Mouse (Mus musculus) adrenal gland, adult 8-10 months (tissue): ENCODE measurements around the gene Eed. TPM values are rescaled to one million over a fixed set of nuclear protein-coding genes. Genes with fewer than 3 reads are reported as not detected.

Source experiments
- DNase-seq: peaks from one replicate; pipeline ENCODE4 v3.0.0; 2022
- total RNA-seq, 4 experiments: library from RNA; stranded (reverse); gene quantifications; 2 replicates each; pipeline ENCODE4 v1.2.4; 2022

Eed gene
- total RNA-seq, 4 experiments from 2014 or later: 44.8 to 61.1 (median 52.2) TPM

GRCm38 (mm10) chr7:89980133-89980484 is 674 bp downstream of the Eed start:
- DNase-seq: no peak

DNA sequence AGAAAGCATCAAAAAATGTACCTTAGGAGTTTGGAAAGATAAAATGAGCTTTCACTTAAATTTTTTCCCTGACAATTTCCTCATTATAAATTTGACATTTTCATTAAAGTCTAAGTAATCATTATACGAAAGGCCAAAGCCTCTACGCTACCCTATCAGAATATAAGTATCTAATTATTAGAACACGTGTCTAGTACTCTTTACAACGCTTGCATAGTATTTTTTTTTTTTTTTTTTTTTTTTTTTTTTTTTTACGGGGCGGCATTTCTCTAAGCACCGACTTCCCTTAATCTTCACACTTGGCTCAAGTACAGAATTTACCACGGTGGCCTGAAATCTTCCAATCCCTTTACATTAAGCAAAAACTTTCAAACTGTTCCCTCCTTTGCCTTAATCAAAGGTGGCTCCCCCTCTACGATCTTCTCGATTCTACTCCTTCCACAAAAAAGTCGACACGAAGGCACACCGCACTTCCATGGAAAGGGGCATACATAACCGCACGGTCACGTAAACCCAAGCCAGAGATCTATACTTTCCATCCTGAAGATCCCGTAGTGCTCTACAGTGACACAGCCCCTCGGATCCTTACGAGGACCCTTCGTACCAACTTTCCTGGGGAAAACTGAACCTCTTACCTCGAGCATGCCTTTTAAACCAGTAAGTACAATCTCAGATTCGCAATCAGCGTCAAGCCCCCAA is 1.2 kb downstream of the Eed start:
- DNase-seq: peak; percentile 4

DNA sequence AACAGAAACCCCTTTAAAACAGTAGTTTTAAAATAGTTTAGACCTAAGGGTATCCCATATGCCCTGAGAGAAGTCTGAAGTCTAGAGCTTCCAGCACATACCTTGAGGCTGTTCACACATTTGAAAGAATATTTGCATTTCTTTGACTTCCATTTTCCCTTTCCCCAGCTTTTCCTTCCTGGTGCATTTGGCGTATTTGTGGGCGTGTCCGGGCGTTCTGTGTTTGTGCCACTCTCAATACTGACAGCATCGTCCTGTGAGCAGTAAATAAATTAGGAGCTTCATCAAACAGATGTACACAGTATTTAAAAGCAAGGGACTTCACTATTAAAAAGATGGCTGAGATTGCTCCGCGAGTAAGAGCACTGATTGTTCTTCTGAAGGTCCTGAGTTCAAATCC is 4.0 kb downstream of the Eed start:
- DNase-seq: no peak

DNA sequence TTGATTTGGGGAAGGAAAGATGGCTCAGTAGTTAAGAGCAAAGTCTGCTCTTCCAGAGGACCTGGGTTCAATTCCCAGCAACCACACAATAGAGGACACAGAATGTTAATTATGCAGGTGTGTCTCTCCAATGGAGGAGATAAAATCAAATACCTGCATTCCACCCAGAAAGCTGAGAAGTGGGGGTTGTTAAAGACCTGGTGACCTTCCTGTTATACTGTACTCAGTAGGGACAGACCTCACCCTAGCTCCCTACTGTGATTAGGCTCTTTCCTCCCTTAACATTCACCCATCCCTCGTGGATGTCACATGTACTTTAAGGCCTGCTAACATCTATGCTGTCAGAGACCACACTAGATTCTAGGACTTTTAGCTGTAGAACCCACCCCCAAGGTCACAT is 5.2 kb downstream of the Eed start:
- DNase-seq: no peak

DNA sequence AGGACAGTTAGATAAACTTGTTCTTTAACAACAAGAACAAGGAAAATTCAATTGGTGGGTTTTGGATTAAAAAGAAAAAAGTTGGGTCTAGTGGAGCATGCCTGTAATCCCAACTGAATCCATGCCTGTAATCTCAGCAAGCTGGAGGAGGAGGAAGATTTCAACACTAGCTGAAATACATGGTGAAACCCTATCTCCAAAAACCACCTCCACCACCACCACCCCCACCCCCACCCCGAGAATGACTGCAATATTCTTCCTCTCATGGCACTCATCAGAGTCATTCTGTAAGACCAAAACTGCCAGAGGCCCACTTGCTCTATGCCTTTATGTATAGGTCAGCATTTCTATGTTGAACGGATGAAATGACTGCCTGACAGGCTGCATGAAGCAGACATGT is 13.5 kb downstream of the Eed start:
- no peak for DNase-seq

GRCm38 (mm10) chr7:89966771-89967170 is 14.0 kb downstream of the Eed start:
- DNase-seq: no peak

- no peak for DNase-seq
Observed at GRCm38 (mm10) chr7:89963135-89963534, 17.6 kb downstream of the Eed start.

DNA sequence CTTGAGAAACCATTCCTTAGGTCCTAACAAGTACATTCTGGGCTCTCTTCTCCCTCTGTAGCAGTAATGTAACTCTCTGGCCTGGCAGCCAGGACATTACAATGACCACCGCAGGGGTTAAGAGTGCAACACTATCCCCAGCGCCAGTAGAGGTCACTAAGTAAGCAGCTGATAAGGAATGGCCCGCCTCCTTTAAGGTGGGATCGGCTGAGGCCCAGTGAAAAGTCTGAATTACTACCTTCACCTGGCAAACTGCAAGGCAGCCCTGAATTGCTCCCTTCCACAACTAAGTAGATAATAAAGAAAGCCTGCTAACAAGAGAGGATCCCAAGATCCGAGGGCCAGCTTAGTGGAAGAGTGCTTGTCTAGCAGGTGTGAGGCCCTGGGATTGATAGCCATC is 23.5 kb downstream of the Eed start:
- DNase-seq: no peak

DNA sequence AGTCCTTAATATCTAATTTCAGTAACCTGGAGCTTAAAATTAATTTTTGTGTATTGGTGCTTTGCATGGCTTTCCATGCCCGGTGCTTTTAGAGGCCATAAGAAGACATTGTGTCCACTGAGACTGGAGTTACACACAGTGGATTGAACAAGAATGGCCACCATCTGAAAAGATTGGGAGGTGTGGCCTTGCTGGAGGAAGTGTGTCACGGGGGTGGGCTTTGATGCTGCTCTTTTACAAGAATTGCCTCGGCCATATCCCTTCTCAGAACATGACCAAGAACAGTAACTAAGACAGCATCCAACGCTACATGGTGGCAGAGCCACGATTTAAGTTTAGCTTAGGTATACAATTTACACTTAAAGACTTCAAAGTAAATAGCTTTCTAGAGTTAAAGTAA is 26.5 kb downstream of the Eed start:
- no peak for DNase-seq

GRCm38 (mm10) chr7:89949403-89949802 is 31.4 kb downstream of the Eed start:
- DNase-seq: no peak

DNA sequence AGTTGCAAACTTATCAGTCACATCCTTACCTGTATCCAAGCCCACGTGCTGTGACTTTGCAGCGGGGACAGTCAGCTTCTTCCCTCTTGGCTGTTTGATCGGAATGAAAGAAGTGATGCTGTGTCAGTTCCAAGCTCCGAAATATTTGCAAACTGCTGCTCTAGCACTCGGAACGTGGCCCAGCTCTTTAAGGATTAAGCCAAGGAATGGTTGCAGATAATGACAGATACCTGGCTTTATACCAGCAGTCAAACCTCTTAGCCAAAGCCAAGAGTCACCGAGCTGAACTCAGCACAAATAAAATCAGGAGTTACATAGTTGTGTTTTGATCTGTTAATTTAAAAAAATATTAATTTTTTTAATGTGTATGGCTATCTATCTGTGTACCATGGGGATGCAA is 32.8 kb downstream of the Eed start:
- DNase-seq: no peak

GRCm38 (mm10) chr7:89940571-89941463 is 40.0 kb downstream of the Eed start, which contains the start of gene Hikeshi:
Gene Hikeshi, minus strand, starts transcription at chr7:89941204.
- peak; percentile 94 for DNase-seq

DNA sequence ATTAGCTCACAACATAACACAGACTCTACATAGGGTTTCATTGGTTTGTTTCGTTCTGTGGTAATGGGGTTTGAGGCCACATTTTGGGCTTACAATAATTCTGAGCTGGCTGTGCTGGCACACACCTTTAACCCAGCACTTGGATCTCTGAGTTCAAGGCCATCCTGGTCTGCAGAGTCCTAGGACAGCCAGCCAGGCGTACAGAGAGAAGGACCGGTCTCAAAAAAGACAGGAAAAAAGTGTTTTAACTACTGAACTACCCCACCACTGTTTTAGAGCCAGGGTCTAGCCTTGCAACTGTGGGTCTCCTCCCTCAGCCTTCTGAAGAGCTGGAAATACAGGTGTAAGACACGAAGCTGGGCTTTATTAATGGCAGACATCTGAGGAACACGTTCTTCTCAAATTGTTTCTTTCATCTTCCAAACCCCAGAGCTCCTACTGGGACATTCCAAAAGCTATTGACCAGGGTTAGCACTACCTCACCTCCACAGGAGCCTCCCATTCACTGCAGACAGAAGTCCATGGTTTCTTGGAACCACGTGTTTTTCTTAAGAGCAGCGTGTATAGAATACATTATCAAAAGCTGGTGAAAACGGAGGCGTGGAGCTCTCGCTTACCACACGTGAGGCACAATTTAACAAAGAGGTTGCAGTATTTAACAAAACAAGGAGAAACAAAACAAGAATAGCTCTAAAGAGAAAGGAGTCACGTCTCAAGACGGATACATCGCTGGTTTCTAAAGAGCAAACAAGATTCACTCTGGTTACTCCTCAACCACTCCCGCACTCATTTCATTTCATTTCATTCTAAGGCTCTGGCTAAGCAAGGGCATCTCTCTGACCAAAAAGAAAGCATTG is 41.1 kb downstream of the Eed start:
- DNase-seq: no peak

DNA sequence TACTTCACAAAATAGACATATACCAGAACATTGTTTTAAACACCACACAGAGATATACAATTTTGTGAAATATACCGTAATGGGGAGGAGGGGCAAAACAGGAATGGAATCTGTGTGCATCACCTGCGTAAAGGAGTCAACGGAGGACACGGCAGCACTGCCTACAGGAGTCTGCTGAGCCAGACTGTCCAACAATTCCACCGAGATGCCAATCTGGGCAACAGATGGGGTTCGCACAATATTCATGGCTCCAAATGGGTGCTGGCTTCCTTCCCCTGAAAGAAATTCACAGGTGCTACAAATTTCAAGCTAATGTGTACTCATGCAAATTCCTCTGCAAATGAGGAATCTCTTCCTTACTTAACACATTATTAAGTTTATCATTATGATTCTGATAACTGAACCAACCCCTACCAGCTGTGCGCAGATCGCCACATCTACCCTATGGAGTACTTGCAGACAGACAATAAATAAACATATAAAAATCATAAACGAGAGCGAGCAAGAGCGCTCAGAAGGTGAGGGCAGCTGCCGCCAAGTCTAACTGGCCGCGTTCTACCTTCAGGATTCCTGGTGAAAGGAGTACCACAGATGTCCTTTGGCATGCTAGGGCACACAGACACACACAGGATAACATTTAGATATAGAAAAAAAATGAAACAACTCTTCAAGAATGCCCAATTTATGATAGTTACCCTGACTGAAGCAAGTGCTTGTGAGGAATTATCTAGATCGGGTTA is 57.2 kb downstream of the Eed start:
- no peak for DNase-seq

GRCm38 (mm10) chr7:89917776-89918175 is 63.0 kb downstream of the Eed start:
- DNase-seq: no peak

GRCm38 (mm10) chr7:89916711-89917110 is 64.1 kb downstream of the Eed start:
- DNase-seq: no peak

GRCm38 (mm10) chr7:89913432-89914158 is 67.2 kb downstream of the Eed start:
- DNase-seq: no peak

GRCm38 (mm10) chr7:89912356-89912755 is 68.4 kb downstream of the Eed start:
- no peak for DNase-seq

GRCm38 (mm10) chr7:89909711-89910110 is 71.1 kb downstream of the Eed start:
- no peak for DNase-seq

DNA sequence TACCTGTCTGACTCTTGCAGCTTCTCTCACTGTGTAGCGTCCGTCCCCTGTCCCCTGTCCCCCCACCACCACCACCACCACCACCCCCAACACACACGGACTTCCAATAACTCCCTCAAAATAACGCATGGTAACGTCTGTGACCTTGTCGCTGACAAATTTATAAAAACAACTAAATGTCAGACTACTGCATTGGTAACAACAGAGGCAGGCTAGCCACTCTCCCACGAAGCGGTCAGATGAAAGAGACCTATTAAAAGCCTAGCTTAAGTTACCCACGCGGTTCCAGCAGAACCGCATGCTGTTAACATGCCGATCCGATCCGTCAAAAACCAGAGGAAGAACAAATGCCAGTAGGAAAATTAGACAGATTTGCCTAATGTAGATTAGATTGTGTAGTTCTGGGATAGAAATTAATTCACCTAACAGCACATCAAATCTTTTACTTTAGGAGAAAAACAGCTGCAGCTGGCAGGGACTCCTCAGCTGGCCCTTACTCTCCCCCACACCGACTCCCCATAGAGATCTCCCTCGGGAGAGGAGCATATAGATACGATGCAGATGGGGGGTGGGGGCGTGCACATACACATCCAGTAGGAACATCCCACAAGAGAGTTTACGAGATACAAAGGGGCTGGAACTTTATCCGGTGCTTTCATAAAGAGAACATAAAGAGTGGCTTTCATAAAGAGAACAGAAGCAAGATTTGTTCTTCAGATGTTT is 71.7 kb downstream of the Eed start:
- DNase-seq: no peak

DNA sequence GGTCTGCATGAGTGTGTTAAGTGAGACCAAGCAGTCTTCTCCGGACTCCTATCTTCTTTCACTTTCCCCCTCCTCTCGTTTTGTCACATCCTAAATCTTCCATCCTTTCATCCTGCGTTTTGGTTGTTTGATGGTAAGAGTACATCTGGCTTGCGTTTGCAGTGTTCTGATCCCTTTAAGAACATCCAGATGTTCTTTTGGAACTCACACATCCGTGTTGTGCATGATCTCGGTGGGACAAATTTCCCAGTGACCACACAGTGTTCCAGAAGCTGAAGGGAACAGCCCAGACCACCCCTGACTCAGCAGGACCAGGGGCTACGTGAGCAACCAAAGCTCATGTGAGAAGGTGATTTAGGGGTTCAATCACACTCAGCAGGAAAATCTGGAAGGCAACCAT is 72.4 kb downstream of the Eed start:
- no peak for DNase-seq
